Mouse (Mus musculus) urinary bladder, postnatal 10 days (tissue): Measurements from ENCODE around the gene Foxk1.
A peak's percentile ranks its signal among the peaks of the same experiment; 100 is the strongest.

Experiments used
- DNase-seq: peaks from one replicate; pipeline ENCODE4 v3.0.0; 2022; ENCODE audit warnings: low spot score

The Foxk1 gene

DNA sequence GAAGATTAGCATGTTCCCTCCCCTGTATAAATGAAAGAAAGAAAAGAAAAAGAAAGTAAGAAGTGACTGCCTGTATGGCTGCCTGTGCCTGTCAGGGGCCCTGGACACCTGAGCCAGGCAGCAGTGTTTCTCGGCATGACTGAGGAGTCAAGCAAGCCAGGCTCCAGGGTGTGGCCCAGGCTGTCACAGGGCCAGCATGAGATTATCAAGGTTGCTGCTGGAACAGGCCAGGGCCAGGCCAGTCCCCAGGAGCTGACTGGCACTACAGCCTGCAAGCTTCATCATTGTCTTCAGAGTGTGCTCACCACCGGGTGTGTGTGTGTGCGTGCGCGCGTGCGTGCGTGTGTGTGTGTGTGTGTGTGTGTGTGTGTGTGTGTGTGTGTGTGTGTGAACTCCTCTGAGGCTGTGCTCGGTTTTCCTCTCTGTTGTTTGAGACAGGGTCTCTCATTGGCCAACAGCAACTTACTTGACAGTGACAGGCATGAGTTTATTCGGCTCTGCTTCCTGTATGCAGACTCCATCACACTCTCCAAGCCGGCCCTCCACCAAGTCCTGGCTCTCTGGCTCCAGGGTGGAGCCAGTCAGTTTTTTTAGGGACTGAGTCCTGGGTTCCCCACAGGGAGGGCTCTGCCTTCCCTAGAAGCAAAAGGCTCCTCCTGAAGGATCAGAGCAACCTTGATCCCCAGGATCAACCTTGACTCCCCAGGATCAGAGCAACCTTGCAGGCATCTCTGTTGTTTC, 43.7 kb downstream of the Foxk1 start:
- DNase-seq: no peak

DNA sequence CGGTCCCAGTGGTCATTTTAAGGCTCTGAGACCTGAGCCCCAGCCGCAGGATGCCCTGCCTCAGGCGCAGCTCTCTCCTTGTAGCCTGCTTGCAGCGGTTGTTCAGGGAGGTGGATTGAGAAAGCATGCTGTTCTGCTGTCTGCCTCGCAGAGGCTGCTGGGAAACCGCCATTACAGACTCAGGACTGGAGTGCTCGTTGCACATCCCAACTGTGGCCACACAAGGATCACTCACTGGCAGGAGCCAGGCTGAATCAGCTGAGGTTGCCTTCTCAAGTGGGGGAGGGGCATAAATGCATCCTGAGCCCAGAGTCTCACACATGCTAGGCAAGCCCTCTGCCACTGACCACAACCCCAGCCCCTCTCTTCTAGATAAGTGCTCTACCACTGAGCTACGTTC, 44.4 kb downstream of the Foxk1 start:
- no peak for DNase-seq

DNA sequence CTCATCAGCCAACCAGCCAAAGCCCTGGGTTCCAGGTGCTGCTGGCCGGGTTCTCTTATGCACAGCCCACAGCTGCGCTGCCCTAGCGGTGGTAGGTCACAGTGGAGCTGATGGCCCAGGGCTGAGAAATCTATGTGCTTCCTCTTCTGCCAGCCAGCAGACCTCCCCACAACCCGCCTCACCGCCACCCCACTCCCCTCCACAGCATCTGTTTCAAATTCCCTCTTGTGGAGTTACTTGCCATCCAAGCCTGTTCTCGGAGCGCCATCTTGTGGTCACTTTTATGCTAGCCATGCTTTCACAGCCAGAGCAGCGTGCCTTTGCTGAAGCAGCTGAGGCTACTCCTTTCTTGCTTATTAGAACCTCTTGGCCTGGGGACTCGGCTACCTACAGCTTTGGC, 46.8 kb downstream of the Foxk1 start:
- DNase-seq: peak; percentile 63

DNA sequence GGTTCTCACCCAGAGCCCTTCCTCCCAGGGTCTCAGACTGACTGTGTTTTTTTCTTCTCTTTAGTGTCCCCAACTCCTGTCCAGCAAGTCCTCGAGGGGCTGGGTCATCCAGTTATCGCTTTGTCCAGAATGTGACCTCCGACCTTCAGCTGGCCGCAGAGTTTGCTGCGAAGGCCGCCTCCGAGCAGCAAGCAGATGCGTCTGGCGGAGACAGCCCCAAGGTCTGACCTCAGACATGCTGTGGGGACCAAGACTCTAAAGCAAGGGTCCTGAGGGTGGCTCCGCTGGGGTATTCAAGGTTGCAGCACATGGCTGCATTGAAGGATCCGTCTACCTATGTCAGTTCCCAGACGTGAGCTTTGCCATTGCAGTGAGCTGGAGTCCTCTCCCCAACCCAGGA, 47.3 kb downstream of the Foxk1 start:
- DNase-seq: no peak

- DNase-seq: no peak
Observed at GRCm38 (mm10) chr5:142450846-142451245, 49.5 kb downstream of the Foxk1 start.

DNA sequence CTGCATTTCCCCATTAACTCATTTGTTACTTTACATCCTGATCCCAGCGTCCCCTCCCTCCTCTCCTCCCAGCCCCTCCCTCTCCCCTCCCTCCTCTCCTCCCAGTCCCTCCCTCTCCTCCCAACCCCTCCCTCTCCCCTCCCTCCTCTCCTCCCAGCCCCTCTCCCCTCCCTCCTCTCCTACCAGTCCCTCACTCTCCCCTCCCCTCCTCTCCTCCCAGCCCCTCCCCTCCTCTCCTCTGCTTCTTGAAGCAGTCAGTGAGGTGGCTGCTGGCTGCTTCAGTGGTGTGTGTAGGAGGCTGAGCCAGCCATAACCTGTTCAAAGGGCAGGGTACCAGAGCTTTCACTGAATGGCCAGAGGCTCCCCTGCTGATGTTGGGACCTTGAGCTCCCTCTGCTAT, 50.5 kb downstream of the Foxk1 start:
- DNase-seq: no peak

DNA sequence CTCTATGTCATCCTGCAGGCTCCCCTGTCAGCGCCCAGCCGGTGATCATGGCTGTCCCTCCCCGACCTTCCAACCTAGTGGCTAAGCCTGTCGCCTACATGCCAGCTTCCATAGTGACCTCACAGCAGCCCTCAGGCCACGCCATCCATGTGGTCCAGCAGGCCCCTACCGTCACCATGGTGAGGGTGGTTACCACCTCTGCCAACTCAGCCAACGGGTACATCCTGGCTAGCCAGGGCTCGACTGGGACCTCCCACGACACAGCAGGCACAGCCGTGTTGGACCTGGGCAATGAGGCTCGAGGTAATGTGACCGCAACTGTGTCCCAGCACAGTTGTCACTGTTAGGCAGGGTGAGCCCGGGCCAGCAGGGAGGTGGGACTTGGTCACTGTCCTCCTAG, 52.4 kb downstream of the Foxk1 start:
- DNase-seq: no peak

- no peak for DNase-seq
Observed at GRCm38 (mm10) chr5:142456318-142456717, 55.0 kb downstream of the Foxk1 start.

GRCm38 (mm10) chr5:142457345-142457744, 56.0 kb downstream of the Foxk1 start:
- DNase-seq: no peak

- no peak for DNase-seq
Observed at GRCm38 (mm10) chr5:142458791-142459557, 57.7 kb downstream of the Foxk1 start.

DNA sequence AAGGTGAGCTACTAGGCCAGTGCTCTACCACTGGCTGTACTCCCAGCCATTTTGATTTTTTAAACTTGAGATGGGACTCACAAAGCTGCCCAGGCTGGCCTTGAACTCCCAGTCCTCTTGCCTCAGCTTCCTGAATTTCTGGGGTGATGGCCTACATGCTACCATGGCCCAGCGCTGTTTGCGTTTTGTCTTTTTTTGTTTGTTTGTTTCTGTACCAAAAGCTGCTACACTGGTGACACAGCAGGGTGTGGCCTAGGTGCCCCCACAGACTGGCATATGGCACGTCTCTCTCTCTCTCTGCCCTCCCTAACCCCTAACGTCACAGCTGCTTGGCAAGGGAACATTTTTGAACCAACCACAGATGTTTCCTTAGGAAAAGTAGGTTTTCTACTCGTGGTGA, 58.5 kb downstream of the Foxk1 start:
- no peak for DNase-seq

DNA sequence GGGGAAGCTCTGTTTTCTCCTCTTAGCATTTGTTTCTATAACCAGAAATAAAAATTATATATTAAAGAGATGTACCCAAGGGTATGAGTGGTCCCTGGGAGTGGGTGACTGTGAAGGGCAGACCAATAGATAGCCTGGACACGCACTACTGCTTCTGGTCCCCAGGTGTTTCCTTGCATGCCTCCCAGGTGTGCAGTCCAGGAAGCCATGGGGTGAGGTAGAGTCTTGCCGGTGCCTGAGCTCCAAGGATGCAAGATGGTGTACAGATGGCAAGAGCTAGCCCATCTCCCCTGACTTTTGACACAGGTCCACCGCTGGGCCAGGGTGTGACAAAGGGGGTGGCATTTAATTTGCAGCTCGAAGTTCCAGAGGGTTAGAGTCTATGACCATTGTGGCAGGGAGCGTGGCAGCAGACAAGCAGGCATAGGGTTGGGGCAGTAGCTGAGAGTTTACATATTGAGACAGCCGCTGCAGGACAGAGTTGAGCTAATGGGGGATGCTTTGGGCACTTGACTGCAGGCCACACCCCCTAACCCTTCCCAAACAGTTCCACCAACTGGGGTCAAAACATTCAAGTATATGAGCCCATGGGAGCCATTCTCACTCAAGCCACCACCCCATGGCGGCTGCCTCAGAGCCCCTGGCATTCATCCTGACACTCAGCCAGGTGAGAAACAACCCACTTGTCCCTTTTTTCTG, 60.8 kb downstream of the Foxk1 start:
- no peak for DNase-seq

DNA sequence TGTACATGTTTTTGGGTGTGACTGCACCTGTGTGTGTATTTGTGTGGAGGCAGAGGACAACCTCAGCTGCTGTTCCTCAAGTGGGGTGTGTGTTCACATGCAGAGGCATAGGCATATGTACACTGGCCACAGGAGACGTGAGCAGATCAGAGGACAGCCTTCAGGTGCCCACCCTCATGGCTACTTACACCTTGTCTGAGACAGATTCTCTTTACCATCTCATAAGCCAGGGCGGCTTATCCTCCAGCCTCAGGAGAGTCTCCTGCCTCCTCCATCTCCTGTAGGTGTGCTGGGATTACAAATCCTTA, 61.3 kb downstream of the Foxk1 start:
- DNase-seq: no peak

DNA sequence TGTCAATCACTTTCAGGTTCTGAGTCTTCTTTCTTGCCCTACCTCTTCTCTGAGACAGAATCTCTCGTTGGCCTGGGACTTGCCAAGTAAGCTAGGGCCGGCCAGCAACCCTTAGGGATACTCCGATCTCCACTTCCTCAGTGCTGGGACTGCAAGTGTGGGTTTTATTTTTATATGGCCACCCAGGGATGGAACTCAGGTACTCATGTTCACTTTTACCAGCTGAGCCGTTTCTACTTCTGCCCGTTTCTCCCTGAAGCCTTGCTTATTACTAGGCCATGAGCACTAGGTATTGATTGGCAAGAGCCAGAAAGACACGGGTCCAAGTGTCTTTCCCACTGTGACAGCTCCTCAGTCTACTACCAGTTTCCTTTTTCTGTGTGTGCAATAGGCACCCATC, 61.7 kb downstream of the Foxk1 start:
- DNase-seq: no peak

DNA sequence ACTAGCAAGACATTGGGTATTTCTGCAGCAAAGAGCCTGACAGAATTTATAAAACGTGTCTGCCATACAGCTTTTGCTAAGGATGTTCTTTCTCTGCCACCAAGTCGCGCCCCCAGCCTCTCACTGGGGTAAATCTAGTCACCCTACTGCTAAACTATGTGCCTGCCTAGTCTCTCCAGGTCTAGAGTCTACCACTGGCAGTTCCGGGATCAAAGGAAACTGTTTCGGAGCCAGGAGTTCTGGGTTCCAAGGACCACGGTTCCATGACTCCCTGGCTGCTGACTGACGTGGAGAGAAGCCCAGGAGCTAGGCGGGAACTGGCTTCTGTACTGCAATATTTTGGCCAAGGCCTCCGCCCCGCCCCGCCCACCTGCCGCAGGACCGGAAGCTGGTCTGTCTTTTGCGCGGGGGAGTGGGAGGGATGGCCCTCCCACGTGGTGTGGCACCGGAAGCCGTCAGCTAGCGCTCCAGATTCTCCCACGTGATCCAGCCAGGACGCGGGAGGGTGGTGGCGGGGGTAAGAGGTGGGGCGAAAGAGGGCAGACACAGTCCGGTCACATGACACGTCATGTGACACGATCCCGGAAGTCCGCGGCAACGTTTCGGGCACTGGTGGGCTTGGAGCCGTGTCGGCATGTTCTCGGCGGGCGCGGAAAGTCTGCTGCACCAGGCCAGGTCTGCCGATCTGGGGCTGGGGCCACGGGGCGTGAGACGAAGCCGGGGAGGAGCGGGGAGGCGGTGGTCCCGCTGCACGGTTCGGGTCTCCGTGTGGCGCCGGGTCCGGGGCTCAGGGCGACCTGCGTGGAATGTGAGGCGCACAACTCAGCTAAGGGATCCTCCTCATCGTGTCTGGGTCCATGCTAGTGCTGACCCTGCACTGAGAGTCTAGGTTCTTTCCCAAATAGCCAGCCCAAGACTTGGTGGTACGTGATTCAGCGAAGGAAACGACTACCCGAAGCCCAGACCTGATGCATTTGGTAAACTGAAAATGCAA, 62.5 kb downstream of the Foxk1 start, which contains the start of gene Ap5z1:
TSS of gene Ap5z1 (plus strand) at position 484 of the 994 bp plus-strand sequence.
- peak; percentile 84 for DNase-seq

GRCm38 (mm10) chr5:142468375-142468774, 67.1 kb downstream of the Foxk1 start:
- no peak for DNase-seq

DNA sequence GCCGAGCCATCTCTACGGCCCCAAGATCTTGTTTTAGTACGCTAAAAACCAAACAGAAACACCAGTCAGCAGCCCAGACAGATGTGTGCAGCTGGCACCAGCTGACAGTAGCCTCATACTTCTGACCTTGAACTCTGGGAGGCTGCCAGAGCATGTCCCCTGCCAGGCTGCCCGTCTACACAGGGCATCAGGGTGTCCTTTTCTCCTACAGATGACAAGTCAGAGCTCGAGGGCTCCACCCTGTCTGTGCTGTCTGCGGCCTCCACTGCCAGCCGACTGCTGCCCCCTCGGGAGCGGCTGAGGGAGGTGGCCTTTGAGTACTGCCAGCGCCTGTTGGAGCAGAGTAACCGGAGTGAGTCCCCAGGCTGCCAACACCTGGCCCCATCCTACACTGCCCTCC, 68.5 kb downstream of the Foxk1 start:
- DNase-seq: no peak

DNA sequence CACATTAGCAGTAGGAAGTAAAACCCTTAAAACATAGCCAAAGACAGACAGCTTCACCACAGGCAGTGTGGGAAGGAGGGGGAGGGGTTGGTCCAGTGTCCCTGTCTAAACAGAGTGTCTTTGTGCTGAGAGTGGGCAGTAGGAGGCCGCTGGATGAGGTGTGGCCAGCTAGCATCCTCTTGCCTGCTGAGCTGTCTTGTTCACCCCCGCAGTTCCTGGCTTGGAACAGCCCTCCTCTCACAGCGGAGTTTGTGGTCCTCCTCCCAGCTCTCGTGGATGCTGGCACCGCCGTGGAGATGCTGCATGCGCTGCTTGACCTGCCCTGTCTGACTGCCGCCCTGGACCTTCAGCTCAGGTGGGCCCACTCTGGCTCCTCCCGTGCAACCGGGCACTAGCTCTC, 72.4 kb downstream of the Foxk1 start:
- no peak for DNase-seq

DNA sequence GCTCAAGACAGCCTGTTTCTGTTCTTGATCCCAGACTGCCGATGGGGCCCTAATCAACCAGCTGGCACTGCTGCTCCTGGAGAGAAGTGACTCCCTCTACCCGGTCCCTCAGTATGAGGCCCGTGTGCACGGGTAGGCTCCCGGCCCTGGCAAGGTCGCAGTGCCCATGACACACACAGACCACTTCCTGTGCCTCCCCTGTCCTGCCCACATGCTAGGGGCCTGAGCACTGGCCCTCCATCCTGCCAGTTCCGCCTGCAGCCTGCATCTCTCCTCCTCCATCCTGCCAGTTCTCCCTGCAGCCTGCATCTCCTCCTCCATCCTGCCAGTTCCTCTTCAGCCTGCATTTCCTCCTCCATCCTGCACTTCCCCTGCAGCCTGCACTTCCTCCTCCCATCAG, 74.4 kb downstream of the Foxk1 start:
- DNase-seq: no peak

GRCm38 (mm10) chr5:142477346-142477745, 76.0 kb downstream of the Foxk1 start:
- DNase-seq: no peak

DNA sequence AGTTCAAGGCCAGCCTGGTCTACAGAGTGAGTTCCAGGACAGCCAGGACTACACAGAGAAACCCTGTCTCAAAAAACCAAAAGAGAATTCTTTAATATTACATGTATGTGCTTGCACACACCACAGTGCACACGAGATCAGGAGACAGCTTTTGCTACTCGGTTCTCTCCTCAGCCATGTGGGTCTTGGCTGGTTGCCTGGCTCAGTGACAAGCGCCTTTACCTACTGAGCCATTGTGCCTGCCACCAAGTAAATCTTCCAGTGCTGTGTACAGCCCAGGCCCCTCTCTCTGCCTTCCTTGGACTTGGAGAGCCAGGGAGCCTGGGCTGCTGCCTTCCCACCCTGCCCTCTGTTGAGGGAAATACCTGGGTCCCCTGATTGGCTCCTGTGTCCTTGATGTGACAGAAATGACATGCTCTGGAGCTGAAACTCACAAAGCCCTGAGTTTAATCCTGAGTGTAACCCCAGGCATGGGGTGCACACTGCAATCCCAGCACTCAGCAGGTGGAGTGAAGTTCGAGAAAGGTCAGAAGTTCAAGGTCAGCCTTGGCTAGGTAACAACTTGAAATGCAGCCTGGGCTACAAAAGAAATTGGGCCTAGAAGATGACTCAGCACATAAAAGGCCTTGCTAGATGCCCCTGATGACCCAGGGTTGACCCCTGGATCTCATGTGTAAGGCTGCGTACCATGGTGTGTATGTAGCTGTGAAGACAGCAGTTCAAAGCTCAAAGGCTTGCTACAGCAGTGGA, 76.7 kb downstream of the Foxk1 start:
- no peak for DNase-seq
